Mouse (Mus musculus): ENCODE measurements around the gene Scaper. TPM values are rescaled to one million over a fixed set of nuclear protein-coding genes. Genes with fewer than 3 reads are reported as not detected.

The Scaper gene
- polyA plus RNA-seq, 1 experiment from 2014 or later = 9.0 TPM

DNA sequence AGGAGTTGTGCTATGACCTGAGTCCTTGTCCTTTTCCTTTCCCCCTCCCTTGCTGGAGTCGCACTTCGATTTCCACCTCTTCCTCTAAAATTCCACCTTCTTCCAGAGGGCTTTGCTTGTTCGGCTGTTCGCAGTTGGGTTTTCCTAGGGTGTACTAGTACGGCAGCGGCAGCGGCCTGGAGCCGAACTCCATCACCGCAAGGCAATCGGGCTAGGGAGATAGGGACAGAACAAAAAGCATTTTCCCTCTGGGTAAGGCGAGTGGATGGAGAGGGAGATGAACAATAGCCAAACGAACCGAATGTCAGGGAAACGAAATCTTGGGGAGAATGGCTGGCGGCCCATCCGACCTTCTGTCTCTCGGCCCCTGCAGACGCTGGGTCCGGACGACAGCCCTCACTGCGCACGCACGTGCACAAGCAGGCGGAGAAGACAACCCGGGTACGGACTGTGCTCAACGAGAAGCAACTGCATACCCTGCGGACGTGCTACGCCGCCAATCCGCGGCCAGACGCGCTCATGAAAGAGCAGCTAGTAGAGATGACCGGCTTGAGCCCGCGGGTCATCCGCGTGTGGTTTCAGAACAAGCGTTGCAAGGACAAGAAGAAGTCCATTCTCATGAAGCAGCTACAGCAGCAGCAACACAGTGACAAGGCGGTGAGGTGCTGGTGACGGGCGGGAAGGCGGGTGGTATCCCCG is 394.1 kb downstream of the Scaper start:
- Histone ChIP-seq H3K9ac (ENCODE audit: low read length) (no peak overlapping the region), H3K27me3 (ENCODE audit: control insufficient read depth, insufficient read depth, low read length) (peaks cover 97% of the 10 kb centered on the region)

DNA sequence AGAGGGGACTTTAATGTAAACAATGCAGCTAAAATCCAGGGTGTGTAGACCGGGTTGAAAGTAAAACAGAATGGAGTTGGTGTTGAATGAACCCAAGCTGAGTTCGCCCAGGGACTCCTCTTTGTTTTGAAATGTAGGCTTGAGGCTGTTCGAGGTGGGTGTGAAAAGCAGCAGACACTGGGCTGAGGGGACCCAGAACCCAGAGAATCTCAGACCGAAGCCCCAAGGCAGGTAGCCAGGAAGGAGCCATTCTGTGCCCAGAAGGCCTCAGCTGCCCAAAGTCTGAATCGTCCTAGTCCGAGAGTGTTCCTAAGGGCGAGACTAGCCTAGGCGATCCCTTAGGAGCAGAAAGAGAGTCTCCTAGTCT is 394.6 kb downstream of the Scaper start:
- WGBS = 14% methylated on average over 8 of the region's 8 CpGs
- no peaks in the 10 kb centered on the region for H3K9me3 ChIP-seq (ENCODE audit: control insufficient read depth, low read length)
- no peak overlapping the region; a peak in 1 of 4 replicates for H3K4me3 ChIP-seq (ENCODE audit: control insufficient read depth in 1 of 2, insufficient read depth in 1 of 2, low read depth in 1 of 2, low read length in 2 of 2)
- no peak overlapping the region for H3K27ac ChIP-seq (replicated peaks in 1 of 2; ENCODE audit: control insufficient read depth in 1 of 2, insufficient read depth in 1 of 2, low read depth in 2 of 2, low read length in 2 of 2)
- H3K36me3 ChIP-seq (ENCODE audit: control insufficient read depth, insufficient read depth, low read length) = no peaks in the 10 kb centered on the region
- H3K27me3 ChIP-seq (ENCODE audit: control insufficient read depth, insufficient read depth, low read length) = peaks cover 97% of the 10 kb centered on the region
- peaks cover 9 to 41% of the 10 kb centered on the region in 2 experiments; a peak in 3 of 4 replicates for H3K4me1 ChIP-seq (ENCODE audit: control insufficient read depth in 2 of 2, insufficient read depth in 2 of 2, low read length in 2 of 2)
- H3K4me2 ChIP-seq (ENCODE audit: low read length) = no peak overlapping the region
- no peak for ATAC-seq (ENCODE audit: insufficient number of reproducible peaks, insufficient read depth, low FRiP score, low read depth)
- no peak overlapping the region for H3K9ac ChIP-seq (ENCODE audit: low read length)

More for the DNA sequence above, 394.1 kb downstream of the Scaper start:
- ATAC-seq (ENCODE audit: insufficient number of reproducible peaks, insufficient read depth, low FRiP score, low read depth) = no peak
- Histone ChIP-seq H3K9me3 (ENCODE audit: control insufficient read depth, low read length) (no peaks in the 10 kb centered on the region), H3K4me3 (ENCODE audit: control insufficient read depth in 1 of 2, insufficient read depth in 1 of 2, low read depth in 1 of 2, low read length in 2 of 2) (peak overlapping the region; percentile 5 to 29; a peak in 3 of 4 replicates), H3K4me1 (ENCODE audit: control insufficient read depth in 2 of 2, insufficient read depth in 2 of 2, low read length in 2 of 2) (peaks cover 9 to 41% of the 10 kb centered on the region in 2 experiments; a peak in 3 of 4 replicates), H3K36me3 (ENCODE audit: control insufficient read depth, insufficient read depth, low read length) (no peaks in the 10 kb centered on the region), H3K27ac (replicated peaks in 1 of 2; ENCODE audit: control insufficient read depth in 1 of 2, insufficient read depth in 1 of 2, low read depth in 2 of 2, low read length in 2 of 2) (no peak overlapping the region), H3K4me2 (ENCODE audit: low read length) (peak overlapping the region; percentile 52)
- WGBS = 1% methylated on average over 46 of the region's 46 CpGs

DNA sequence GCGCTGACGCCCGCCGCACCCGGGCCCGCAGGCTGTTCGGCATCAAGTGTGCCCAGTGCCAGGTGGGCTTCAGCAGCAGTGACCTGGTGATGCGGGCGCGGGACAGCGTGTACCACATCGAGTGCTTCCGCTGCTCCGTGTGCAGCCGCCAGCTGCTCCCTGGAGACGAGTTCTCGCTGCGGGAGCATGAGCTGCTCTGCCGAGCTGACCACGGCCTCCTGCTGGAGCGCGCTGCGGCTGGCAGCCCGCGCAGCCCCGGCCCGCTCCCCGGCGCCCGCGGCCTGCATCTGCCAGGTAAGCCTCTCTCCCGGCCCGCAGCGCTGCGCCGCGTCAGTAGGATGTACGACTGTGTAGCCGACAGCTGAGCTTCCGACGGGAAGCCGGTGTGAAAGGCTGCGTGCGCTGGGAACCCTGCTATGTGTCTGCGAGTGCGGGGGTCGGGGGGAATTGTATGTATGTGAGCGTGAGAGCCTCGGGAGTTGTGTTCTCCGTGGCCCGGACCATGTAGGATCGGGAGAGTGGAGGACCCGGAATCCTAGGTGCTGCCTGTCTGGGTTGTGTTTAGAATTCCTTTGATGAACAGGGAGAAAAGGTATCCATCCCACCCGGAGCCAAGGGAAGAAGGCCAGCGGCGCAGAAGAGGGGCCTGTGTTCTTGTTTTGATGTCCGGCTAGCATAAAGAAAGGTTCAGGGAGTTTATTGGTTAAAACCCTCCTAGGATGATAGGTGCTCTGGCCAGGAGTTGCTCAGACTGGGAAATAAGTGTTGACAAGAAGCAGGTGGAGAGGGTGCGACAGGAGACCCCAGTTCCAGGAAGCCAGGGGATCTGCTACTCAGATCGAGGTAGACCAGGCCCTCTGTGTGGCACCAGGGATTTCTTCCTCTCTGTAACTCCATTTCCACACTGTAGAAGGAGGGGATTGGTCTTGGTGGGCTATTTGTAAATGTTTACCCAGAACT is 395.3 kb downstream of the Scaper start:
- Histone ChIP-seq H3K27ac (replicated peaks in 1 of 2; ENCODE audit: control insufficient read depth in 1 of 2, insufficient read depth in 1 of 2, low read depth in 2 of 2, low read length in 2 of 2) (no peak overlapping the region), H3K4me1 (ENCODE audit: control insufficient read depth in 2 of 2, insufficient read depth in 2 of 2, low read length in 2 of 2) (peaks cover 9 to 41% of the 10 kb centered on the region in 2 experiments; a peak in 3 of 4 replicates), H3K4me3 (ENCODE audit: control insufficient read depth in 1 of 2, insufficient read depth in 1 of 2, low read depth in 1 of 2, low read length in 2 of 2) (peak overlapping the region; percentile 13 to 48; a peak in 3 of 4 replicates), H3K36me3 (ENCODE audit: control insufficient read depth, insufficient read depth, low read length) (no peaks in the 10 kb centered on the region), H3K4me2 (ENCODE audit: low read length) (peak overlapping the region; percentile 83), H3K9ac (ENCODE audit: low read length) (no peak overlapping the region), H3K27me3 (ENCODE audit: control insufficient read depth, insufficient read depth, low read length) (peaks cover 97% of the 10 kb centered on the region), H3K9me3 (ENCODE audit: control insufficient read depth, low read length) (no peaks in the 10 kb centered on the region)
- ATAC-seq (ENCODE audit: insufficient number of reproducible peaks, insufficient read depth, low FRiP score, low read depth) = no peak
- 3% methylated on average over 54 of the region's 59 CpGs for WGBS

DNA sequence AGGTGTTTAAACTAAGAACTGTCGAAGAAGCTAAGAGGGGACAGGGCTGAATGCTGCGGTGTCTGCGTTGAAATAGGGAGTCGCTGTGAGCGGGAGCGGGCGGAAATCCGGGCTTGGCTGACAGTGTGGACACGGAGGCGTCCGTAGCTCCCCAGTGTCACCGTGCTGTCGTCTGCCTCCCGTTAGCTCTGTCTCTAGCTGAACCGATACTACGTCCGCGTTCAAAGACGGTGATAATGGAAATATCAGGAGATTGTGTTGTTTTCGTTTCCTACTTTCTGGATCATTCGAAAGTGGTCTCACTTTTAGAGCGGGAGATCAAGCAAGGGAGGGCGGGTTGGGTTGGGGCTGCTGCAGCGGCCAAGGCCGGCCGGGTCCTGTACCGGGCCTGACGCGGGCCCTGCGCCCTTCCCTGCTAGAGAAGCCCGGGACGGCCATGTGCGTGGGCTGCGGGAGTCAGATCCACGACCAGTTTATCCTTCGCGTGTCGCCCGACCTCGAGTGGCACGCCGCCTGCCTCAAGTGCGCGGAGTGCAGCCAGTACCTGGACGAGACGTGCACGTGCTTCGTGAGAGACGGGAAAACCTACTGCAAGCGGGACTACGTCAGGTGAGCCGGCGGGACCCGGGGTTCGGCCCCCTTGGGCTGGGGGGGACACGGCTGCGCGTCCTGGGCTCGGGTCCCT is 396.1 kb downstream of the Scaper start:
- Histone ChIP-seq H3K27me3 (ENCODE audit: control insufficient read depth, insufficient read depth, low read length) (peaks cover 97% of the 10 kb centered on the region), H3K4me2 (ENCODE audit: low read length) (peak overlapping the region; percentile 83), H3K4me3 (ENCODE audit: control insufficient read depth in 1 of 2, insufficient read depth in 1 of 2, low read depth in 1 of 2, low read length in 2 of 2) (peak overlapping the region; percentile 23 to 48), H3K9me3 (ENCODE audit: control insufficient read depth, low read length) (no peaks in the 10 kb centered on the region), H3K36me3 (ENCODE audit: control insufficient read depth, insufficient read depth, low read length) (no peaks in the 10 kb centered on the region), H3K27ac (replicated peaks in 1 of 2; ENCODE audit: control insufficient read depth in 1 of 2, insufficient read depth in 1 of 2, low read depth in 2 of 2, low read length in 2 of 2) (no peak overlapping the region), H3K9ac (ENCODE audit: low read length) (0 out of 2 replicates have a peak overlapping the region, but pooled peaks have one; percentile 8), H3K4me1 (ENCODE audit: control insufficient read depth in 2 of 2, insufficient read depth in 2 of 2, low read length in 2 of 2) (peaks cover 9 to 41% of the 10 kb centered on the region in 2 experiments; a peak in 3 of 4 replicates)
- under 1% methylated on average over 58 of the region's 59 CpGs for WGBS
- ATAC-seq (ENCODE audit: insufficient number of reproducible peaks, insufficient read depth, low FRiP score, low read depth) = no peak

DNA sequence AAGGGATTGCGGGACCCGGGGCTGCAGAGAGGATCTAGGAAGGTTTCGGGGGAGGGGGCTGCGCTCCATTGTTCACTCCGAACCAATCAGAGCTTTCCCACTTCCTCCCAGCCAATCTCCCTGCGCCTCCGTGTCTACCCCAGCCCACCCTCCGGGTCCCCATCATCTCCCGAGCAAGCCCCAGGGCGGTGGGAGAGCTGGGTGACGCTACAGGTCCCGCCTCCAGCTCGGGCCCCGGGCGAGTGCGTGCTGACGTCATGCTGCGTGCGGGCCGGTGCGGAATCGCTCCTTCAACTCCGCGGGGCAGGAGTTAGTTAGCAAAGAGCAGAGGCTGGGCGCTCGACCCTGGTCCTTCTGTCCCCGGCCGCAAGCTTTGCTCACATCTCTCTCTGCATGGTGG is 397.0 kb downstream of the Scaper start:
- no peak overlapping the region for H3K9ac ChIP-seq (ENCODE audit: low read length)

DNA sequence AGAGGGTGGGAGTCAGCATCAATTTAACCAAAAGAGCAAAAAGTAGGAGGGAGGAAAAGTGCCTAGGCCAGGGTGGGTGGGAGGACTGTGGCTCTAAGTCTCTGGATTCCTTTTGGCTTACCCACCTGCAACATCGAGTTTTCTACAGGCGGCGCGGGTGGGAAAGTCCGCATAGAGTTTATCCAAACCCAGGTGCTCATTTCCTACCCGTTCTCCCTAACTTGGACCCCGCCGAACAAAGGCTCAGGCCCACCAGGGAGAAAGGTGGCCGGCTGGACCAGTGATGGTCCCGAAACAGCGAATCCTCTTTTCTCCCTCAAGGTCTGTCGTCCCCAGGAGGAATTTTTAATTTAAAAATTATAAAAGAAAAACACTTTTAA is 397.5 kb downstream of the Scaper start:
- no peak for ATAC-seq (ENCODE audit: insufficient number of reproducible peaks, insufficient read depth, low FRiP score, low read depth)
- H3K27me3 ChIP-seq (ENCODE audit: control insufficient read depth, insufficient read depth, low read length) = peaks cover 89% of the 10 kb centered on the region
- no peaks in the 10 kb centered on the region for H3K9me3 ChIP-seq (ENCODE audit: control insufficient read depth, low read length)
- WGBS = 3% methylated on average over 12 of the region's 12 CpGs
- H3K27ac ChIP-seq (replicated peaks in 1 of 2; ENCODE audit: control insufficient read depth in 1 of 2, insufficient read depth in 1 of 2, low read depth in 2 of 2, low read length in 2 of 2) = no peak overlapping the region
- H3K4me3 ChIP-seq (ENCODE audit: control insufficient read depth in 1 of 2, insufficient read depth in 1 of 2, low read depth in 1 of 2, low read length in 2 of 2) = peak overlapping the region; percentile 31 to 48
- H3K36me3 ChIP-seq (ENCODE audit: control insufficient read depth, insufficient read depth, low read length) = no peaks in the 10 kb centered on the region
- H3K4me1 ChIP-seq (ENCODE audit: control insufficient read depth in 2 of 2, insufficient read depth in 2 of 2, low read length in 2 of 2) = peaks cover 9 to 29% of the 10 kb centered on the region in 2 experiments; a peak in 3 of 4 replicates
- H3K4me2 ChIP-seq (ENCODE audit: low read length) = peak overlapping the region; percentile 83
- no peak overlapping the region for H3K9ac ChIP-seq (ENCODE audit: low read length)

More for the DNA sequence above, 397.0 kb downstream of the Scaper start:
- H3K4me1 ChIP-seq (ENCODE audit: control insufficient read depth in 2 of 2, insufficient read depth in 2 of 2, low read length in 2 of 2) = peaks cover 9 to 34% of the 10 kb centered on the region in 2 experiments; a peak in 3 of 4 replicates
- peaks cover 94% of the 10 kb centered on the region for H3K27me3 ChIP-seq (ENCODE audit: control insufficient read depth, insufficient read depth, low read length)
- peak overlapping the region; percentile 83 for H3K4me2 ChIP-seq (ENCODE audit: low read length)
- WGBS = under 1% methylated on average over 28 of the region's 28 CpGs
- H3K36me3 ChIP-seq (ENCODE audit: control insufficient read depth, insufficient read depth, low read length) = no peaks in the 10 kb centered on the region
- no peaks in the 10 kb centered on the region for H3K9me3 ChIP-seq (ENCODE audit: control insufficient read depth, low read length)
- H3K4me3 ChIP-seq (ENCODE audit: control insufficient read depth in 1 of 2, insufficient read depth in 1 of 2, low read depth in 1 of 2, low read length in 2 of 2) = peak overlapping the region; percentile 31 to 48
- ATAC-seq (ENCODE audit: insufficient number of reproducible peaks, insufficient read depth, low FRiP score, low read depth) = peak; percentile 60
- no peak overlapping the region for H3K27ac ChIP-seq (replicated peaks in 1 of 2; ENCODE audit: control insufficient read depth in 1 of 2, insufficient read depth in 1 of 2, low read depth in 2 of 2, low read length in 2 of 2)
